Mouse (Mus musculus) ES-Bruce4 (cell line): ENCODE data around the gene Izumo1r.

ENCODE experiments used
- CTCF ChIP-seq: IDR thresholded peaks from one replicate; pipeline ENCODE4 v1.8.1; 2011; ENCODE audit warnings: low read depth, low read length
- EP300 ChIP-seq: IDR thresholded peaks from 2 replicates; pipeline ENCODE4 v1.6.1; 2011; ENCODE audit warnings: low read depth, low read length; ENCODE audit not compliant: insufficient read depth
- POLR2A ChIP-seq: IDR thresholded peaks from one replicate; pipeline ENCODE4 v1.8.1; 2011; ENCODE audit warnings: low read length; ENCODE audit not compliant: insufficient read depth

DNA sequence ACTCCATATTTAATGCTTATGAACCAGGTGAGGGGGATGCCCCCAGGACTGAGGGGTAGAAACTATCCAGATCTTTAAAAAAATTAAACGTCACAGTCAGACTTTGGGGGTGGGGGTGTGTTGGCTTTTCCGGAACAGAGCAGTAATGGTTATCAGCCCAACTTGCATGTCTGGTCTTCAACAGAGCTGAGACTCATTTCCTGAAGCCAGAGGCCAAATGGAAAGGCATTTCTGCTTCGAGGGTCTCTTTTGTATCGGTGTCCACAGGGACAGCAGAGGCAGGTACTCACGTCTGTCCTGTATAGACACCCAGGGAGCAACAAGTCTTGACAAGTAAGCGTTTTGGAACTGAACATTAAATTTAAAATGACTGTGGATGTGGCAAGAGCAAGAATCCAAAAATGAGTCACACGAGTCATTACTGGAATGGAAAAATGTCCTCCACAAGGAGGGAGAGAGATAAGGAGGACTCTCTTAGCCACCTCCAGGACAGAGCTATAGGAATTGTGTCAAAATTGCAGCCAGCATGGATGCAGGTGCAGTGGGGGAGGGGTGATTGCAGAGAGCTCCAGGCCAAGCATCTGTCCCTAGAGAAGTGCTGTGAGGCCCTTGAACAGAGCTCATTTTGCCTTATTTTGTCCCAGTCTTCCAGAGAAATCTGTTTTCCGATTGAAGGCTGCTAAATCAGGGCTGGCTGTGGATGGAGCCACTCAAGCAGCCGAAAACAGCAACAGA lies 1.2 kb upstream of the Izumo1r start:
- no peak for TF ChIP-seq POLR2A
- TF ChIP-seq CTCF, result no peak
- no peak for TF ChIP-seq EP300
